Mouse (Mus musculus) bone marrow macrophage, adult 2 months (primary cell): ENCODE data around the gene Ikbip. TPM values are rescaled to one million over a fixed set of nuclear protein-coding genes. Genes with fewer than 3 reads are reported as not detected.

Source experiments
- H3K27ac ChIP-seq: 2 replicates; pipeline ENCODE4 v1.5.1; 2012; ENCODE audit warnings: low read depth, low read length; ENCODE audit not compliant: insufficient read depth
- H3K4me1 ChIP-seq: 2 replicates; pipeline ENCODE4 v1.6.1; 2012; ENCODE audit warnings: low read length; ENCODE audit not compliant: control insufficient read depth, insufficient read depth
- H3K4me3 ChIP-seq: 2 replicates; pipeline ENCODE4 v1.5.1; 2012; ENCODE audit warnings: mild to moderate bottlenecking, low read length, moderate library complexity; ENCODE audit not compliant: insufficient read depth
- CTCF ChIP-seq: IDR thresholded peaks from 2 replicates; pipeline ENCODE4 v1.5.1; 2012; ENCODE audit warnings: low read depth, mild to moderate bottlenecking, low read length, moderate library complexity
- POLR2A ChIP-seq: IDR thresholded peaks from 2 replicates; pipeline ENCODE4 v1.6.1; 2012; ENCODE audit warnings: mild to moderate bottlenecking, low read depth, low read length, borderline replicate concordance
- polyA plus RNA-seq: library from polyadenylated mRNA; stranded (reverse); fragments of >200 nt; gene quantifications from 2 replicates; pipeline ENCODE4 v1.2.4, GENCODE M21; 2012; ENCODE audit not compliant: missing spikeins, insufficient read depth, insufficient read length

The Ikbip gene
- polyA plus RNA-seq, 1 experiment, result 20.4 TPM

DNA sequence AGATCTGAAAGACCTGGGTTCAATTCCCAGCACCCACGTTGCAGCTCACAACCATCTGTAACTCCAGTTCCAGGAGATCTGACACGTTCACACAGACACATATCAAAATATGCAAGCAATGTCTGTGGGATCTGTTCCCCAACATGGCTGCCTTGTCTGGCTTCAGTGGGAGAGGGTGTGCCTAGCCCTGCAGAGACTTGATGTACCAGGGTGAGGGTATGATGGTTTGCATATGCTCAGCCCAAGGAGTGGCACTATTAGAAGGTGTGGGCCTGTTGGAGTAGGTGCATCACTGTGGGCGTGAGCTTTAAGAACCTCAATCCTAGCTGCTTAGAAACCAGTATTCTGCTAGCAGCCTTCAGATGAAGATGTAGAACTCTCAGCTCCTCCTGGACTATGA is 23.2 kb downstream of the Ikbip start:
- no peak for TF ChIP-seq POLR2A
- no peak for TF ChIP-seq CTCF
- Histone ChIP-seq H3K4me3 (no peak overlapping the region), H3K4me1 (peaks cover 4% of the 10 kb centered on the region; the same call in 1 of the 2 replicates), H3K27ac (no peak overlapping the region)

DNA sequence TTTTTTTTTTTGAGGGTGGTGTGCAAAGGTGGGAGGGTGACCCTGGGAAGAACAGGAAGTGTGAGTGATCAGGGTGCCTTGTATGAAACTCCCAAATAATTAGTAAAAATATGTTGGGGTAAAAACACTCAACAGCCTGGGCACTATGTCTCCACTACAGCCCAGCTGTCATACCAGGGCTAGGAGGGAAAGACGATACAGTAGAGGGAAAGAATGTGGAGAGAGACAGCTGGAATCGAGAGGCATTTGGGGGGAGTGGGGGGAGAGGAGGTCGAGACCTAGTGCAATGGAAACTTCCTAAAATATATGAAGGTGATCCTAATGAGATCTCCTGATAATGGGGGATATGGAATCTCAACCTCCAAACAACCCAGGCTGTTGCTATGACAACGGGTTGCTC is 27.1 kb downstream of the Ikbip start:
- no peak overlapping the region for H3K27ac ChIP-seq
- no peak overlapping the region for H3K4me3 ChIP-seq
- TF ChIP-seq POLR2A (no peak), CTCF (no peak)
- peaks cover 4% of the 10 kb centered on the region; the same call in 1 of the 2 replicates for H3K4me1 ChIP-seq

DNA sequence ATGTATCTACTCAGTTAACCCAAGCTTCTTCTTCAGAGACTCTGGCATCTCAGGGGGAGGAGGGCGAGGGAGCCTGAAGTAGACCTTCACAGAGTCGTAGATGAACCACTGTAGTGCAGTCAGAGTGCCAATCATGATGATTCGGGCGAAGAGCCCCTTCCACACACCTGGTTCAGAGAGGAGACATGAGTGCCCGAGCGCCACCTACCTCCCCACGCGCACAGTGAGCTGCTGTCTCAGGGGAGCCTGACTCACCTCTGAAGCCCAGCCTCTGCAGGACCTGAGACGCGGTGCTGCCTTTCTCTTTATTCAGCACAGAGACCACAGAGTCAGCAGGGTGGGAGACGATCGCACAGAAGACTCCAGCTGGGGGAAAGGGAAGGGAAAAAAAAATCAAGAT is 34.2 kb downstream of the Ikbip start:
- no peak for TF ChIP-seq CTCF
- no peak for TF ChIP-seq POLR2A
- Histone ChIP-seq H3K27ac (no peak overlapping the region), H3K4me1 (peaks cover 3% of the 10 kb centered on the region; the same call in 1 of the 2 replicates), H3K4me3 (no peak overlapping the region)

DNA sequence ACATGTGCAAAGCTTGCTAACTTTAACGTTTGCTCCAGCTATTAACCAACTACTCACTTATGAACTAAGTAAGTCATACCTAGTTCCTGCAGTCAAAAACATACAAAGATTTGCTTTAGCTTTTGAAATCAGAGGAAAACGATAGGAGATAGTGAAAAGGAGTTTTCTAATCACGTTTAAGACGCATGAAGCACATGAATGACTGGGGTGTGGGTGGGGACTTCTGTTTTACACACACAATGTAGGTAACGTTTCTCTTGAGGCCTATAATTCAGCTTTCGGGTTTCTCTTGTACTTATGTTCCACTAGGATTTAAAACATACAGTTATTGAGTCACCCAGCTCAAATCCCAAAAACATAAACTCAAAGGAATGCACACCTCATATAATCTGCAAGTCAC is 39.9 kb downstream of the Ikbip start:
- peaks cover 14% of the 10 kb centered on the region for H3K4me1 ChIP-seq
- no peak overlapping the region for H3K27ac ChIP-seq
- peak overlapping the region; percentile 79 for H3K4me3 ChIP-seq
- no peak for TF ChIP-seq CTCF
- no peak for TF ChIP-seq POLR2A

DNA sequence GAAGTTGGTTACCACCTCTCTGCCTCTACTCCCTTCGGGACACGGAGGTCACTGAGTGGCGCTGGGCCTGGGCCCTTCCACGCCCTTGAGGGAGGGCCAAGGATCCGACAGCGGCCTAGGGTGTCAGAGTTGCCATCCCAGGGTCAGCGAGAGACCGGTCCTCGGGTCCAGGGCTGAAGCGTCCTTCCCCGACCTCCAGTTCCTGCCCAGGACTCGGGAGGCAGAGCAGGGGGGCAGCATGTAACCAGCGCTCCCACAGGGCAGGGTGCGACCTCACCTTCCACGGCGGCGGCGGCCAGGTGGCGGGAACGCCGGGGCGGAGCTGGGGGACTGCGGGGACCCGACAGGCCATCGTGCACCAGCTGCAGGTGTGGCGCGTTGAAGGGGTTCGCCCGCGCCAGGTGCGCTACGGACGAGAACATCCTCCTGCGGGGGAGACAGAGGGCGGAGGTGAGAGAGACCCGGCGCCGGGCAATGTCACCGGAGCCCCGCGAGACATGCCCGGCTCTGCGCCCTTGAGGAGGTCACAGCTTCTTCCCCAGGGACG is 40.6 kb downstream of the Ikbip start:
- peak overlapping the region; percentile 79 for H3K4me3 ChIP-seq
- H3K27ac ChIP-seq, result peak overlapping the region; percentile 68
- H3K4me1 ChIP-seq, result peaks cover 16% of the 10 kb centered on the region
- no peak for TF ChIP-seq POLR2A
- TF ChIP-seq CTCF, result no peak

DNA sequence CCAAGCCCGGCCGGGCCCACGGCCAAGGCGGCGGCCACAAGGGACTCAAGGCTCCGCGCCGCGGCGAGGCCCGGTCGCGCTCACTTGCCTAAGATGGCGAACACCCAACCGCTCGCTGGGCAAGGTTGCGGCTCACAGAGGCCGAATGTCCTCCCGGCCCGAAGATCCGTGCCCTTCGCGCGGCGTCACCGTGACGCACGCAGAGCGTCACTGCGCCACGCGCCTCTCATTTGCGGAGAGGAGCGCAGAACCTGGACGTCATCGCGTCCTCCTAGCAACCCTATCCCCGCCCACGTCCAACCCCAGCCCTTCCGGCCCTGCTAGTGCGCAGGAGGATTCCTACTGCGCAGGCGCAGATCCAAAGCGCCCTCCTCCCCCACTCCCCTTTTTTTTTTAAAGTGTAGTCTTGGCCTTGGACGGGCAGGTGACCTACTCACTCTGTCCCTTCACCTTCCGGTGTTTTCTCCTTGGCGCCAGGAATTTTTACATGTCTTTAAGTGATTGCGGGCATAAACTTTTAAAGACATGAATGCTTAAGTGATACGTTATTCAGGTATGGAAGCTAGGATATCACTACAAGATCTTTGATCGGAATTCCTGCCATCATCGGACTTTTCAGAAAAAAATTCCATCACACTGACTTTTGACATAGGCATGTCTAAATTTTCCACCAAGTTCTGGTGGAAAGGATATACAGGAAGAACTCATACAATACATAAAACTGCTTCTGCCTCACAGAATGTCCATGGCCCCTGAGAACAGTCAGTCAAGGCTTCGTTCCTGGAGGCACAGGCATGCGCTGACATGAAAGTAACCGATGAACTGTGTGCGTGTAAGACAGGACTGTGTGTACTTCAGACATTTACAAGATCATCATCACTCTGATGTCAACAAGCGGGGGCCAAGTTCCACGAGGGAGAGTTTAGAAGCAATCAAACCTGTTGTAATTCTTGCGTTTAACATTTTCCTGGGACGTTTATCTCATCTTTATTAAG is 41.4 kb downstream of the Ikbip start, which contains the start of gene Slc25a3:
Gene Slc25a3, minus strand, starts transcription at position 232 of the 995 bp plus-strand sequence.
- TF ChIP-seq CTCF, result no peak
- TF ChIP-seq POLR2A, result peak; percentile 72; the same call in 1 of the 2 replicates
- Histone ChIP-seq H3K4me1 (peaks cover 16% of the 10 kb centered on the region), H3K4me3 (peak within 1 kb of the TSS; percentile 79), H3K27ac (peak within 1 kb of the TSS; percentile 68)

DNA sequence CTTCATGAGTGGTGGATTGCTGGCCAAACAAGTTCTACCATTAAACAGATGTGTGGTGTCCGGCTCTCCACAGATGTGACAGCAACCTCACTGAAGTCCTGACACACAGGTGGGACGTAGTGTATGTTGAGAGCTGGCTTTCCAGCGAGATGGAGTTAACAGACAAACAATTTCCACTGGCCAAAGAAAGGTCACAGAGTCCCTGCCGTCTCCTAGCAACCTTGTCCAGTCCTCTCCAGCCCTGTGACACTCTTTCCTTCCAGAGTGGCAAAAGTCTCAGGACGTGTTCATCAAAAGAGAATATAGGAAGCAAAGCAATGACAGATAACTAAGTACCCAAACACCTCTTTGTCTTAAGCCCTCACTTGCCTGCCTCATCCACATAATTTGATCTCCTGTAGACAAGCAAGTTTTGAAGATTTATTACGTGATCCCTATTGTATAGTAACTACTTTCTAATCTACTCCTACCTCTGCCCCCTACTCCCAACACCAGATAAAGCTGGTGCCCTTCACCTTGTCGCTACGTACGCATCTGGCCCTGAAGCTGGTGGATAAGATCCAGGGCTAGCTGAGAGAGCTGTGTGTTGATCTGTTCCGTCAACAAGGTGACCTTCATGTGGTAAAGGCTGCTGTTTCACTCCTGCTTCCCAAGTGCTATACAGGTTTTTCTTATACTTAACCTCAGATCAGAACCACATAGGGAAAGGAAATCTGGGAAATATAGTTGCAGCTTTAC is 44.0 kb downstream of the Ikbip start:
- H3K27ac ChIP-seq, result no peak overlapping the region
- TF ChIP-seq CTCF (no peak), POLR2A (no peak)
- peaks cover 15% of the 10 kb centered on the region for H3K4me1 ChIP-seq
- no peak overlapping the region for H3K4me3 ChIP-seq

DNA sequence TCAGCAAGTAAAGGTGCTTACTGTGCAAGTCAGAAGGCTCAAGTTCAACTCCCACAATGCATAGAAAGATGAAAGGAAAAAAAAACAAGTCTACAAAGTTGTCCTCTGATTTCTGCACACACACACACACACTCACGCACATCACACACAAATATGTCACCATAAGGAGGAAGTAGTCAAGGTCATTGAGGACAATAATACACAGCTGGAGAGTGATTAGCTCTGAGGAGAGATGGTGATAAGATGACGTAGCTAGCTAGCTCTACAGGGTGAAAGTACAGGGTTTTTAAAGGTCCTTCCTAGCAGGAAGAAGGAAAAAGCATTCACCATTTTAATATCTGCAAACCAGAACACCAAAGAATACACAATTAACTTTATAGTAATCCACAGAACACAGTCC is 44.7 kb downstream of the Ikbip start:
- Histone ChIP-seq H3K4me1 (peaks cover 11% of the 10 kb centered on the region), H3K4me3 (no peak overlapping the region), H3K27ac (no peak overlapping the region)
- no peak for TF ChIP-seq POLR2A
- TF ChIP-seq CTCF, result no peak

DNA sequence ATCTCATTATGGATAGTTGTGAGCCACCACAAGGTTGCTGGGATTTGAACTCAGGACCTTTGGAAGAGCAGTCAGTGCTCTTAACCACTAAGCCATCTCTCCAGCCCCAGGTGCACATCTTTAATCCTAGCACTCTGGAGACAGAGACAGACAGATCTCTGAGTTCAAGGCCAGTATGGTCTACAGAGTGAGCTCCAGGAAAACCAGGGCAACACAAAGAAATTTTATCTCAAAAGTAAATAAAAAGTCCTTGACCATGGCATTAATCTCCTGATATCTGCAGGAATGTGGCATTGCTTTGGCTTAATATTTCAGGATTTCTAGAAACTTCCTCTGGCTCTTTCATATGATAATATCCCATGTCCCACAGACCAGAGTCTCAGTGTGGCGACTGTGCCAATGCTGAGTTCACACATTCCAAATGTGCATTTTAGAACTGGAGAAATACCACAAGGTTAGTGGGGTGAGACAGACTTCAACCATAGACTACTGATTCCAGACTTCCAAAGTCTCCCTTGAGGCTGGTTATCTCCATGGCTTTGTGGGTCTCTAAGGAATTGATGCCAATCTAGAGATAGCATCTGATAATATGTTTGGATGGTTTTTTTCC is 45.9 kb downstream of the Ikbip start:
- TF ChIP-seq CTCF (no peak), POLR2A (no peak)
- peaks cover 11% of the 10 kb centered on the region for H3K4me1 ChIP-seq

More for the DNA sequence above, 45.9 kb downstream of the Ikbip start:
- no peak overlapping the region for H3K27ac ChIP-seq
- H3K4me3 ChIP-seq, result no peak overlapping the region
